ENCODE assay signal across 9 mouse cellular contexts in genomic region chr6:129236652-129237342, GRCm38 (mm10). TPM values are rescaled to one million over a fixed set of nuclear protein-coding genes. Genes with fewer than 3 reads are reported as not detected.
A peak's percentile ranks its signal among the peaks of the same experiment; 100 is the strongest.
DNase-seq lines count a peak whose midpoint lies in the region; ATAC-seq and TF ChIP-seq lines count a peak whose summit lies in the region.
"Had no signal": no experiment of that assay in that cellular context is flagged by ENCODE, and none has a peak within 500 bp of the region (broad histone marks: within the 10 kb centered on the region; RNA-seq: fewer than 3 reads in every experiment).

No protein-coding gene starts in this region.

- no peak for TF ChIP-seq CTCF in intestine, postnatal 0 days (IDR thresholded peaks at IDR 0.05; ENCODE audit: low read depth)
- no peak for TF ChIP-seq CTCF in hindbrain, postnatal 0 days (IDR thresholded peaks at IDR 0.05; ENCODE audit: low read depth)

- H3K36me3 ChIP-seq in intestine, postnatal 0 days (ENCODE audit: control insufficient read depth, insufficient read depth), result no peaks in the 10 kb centered on the region; the same call in 1 of the 2 replicates
- no peaks in the 10 kb centered on the region for H3K36me3 ChIP-seq in hindbrain, postnatal 0 days (ENCODE audit: insufficient read depth, low read length)

- peak overlapping the region; percentile 34; the same call in 1 of the 2 replicates for H3K9ac ChIP-seq in intestine, postnatal 0 days (ENCODE audit: low read depth, low read length)
- no peak overlapping the region for H3K9ac ChIP-seq in hindbrain, postnatal 0 days (replicated peaks; ENCODE audit: low read length)

- peak overlapping the region; percentile 69 for H3K4me3 ChIP-seq in intestine, postnatal 0 days (ENCODE audit: low read depth, low read length)
- no peak overlapping the region for H3K4me3 ChIP-seq in hindbrain, postnatal 0 days (ENCODE audit: low read length)

- peak overlapping the region; percentile 70 for H3K4me2 ChIP-seq in intestine, postnatal 0 days (replicated peaks; ENCODE audit: low read depth)
- no peak overlapping the region for H3K4me2 ChIP-seq in hindbrain, postnatal 0 days (ENCODE audit: low read depth, low read length)

- peak overlapping the region; percentile 88 for H3K27ac ChIP-seq in intestine, postnatal 0 days (ENCODE audit: low read depth, low read length)
- no peak overlapping the region for H3K27ac ChIP-seq in hindbrain, postnatal 0 days

- peaks cover 9% of the 10 kb centered on the region; the same call in 1 of the 2 replicates for H3K4me1 ChIP-seq in intestine, postnatal 0 days (replicated peaks; ENCODE audit: control insufficient read depth, insufficient read depth, low read length)
- no peaks in the 10 kb centered on the region for H3K4me1 ChIP-seq in hindbrain, postnatal 0 days (ENCODE audit: insufficient read depth, low read length)

- WGBS in intestine, postnatal 0 days, result 69% methylated on average over 2 of the region's 2 CpGs
- WGBS in hindbrain, postnatal 0 days, result 85% methylated on average over 2 of the region's 2 CpGs

- H3K9me3 ChIP-seq in intestine, postnatal 0 days (ENCODE audit: control insufficient read depth), result no peaks in the 10 kb centered on the region
- no peaks in the 10 kb centered on the region for H3K9me3 ChIP-seq in hindbrain, postnatal 0 days (ENCODE audit: low read length)

- DNase-seq in 3134 (ENCODE audit: extremely low read depth, insufficient read length, low spot score), result peak; percentile 33
- peak; percentile 81 for DNase-seq in lung, postnatal 36 days
- no peak for DNase-seq in frontal cortex, postnatal 14 days (ENCODE audit: low spot score in 2 of 2)
- no peak for DNase-seq in hindbrain, postnatal 0 days (ENCODE audit: low spot score)
- DNase-seq in layer of hippocampus, postnatal 36 days, result no peak
- no peak for DNase-seq in urinary bladder, postnatal 25 days (ENCODE audit: low spot score)

- no peaks in the 10 kb centered on the region for H3K27me3 ChIP-seq in intestine, postnatal 0 days (replicated peaks; ENCODE audit: control insufficient read depth, insufficient read depth, low read length)
- H3K27me3 ChIP-seq in hindbrain, postnatal 0 days (ENCODE audit: insufficient read depth, low read length), result no peaks in the 10 kb centered on the region

- ATAC-seq in CD4-positive, CD25-positive, alpha-beta regulatory T cell, adult 4 months, result peak; percentile 6
- no peak for ATAC-seq in intestine, postnatal 0 days
- ATAC-seq in hindbrain, postnatal 0 days, result no peak

RNA-seq across cellular contexts. Expression of gene Cd69, which starts 38.4 kb away (rescaled TPM):
- polyA plus RNA-seq in CD4-positive, CD25-positive, alpha-beta regulatory T cell, adult 4 months (2017; shearing (Covaris generic)), result 100 to 1,000 TPM; 220 to 231 TPM
- polyA plus RNA-seq in intestine, postnatal 0 days (2015; fragmentation: Nextera tagmentation; extraction: Ambion mirVana), result 0.12 and 0.16 TPM in 2 replicates
- total RNA-seq in hindbrain, postnatal 0 days (2014; rRNA removed), result not detected in 2 replicates
- not detected in 2 replicates for polyA plus RNA-seq in hindbrain, postnatal 0 days (2015; fragmentation: Nextera tagmentation; extraction: Ambion mirVana)
- total RNA-seq in layer of hippocampus, postnatal 36 days (2021), result not detected
- polyA plus RNA-seq: neural tube, embryonic 11.5 days had no signal

RNA-seq across cellular contexts. Expression of gene Clec2d, which starts 56.4 kb away (rescaled TPM):
- polyA plus RNA-seq in CD4-positive, CD25-positive, alpha-beta regulatory T cell, adult 4 months (2017; shearing (Covaris generic)), result 10 to 100 TPM in 1 of 2 experiments, 1 to 10 TPM in 1; 7.8 to 11.7 TPM
- polyA plus RNA-seq in intestine, postnatal 0 days (2015; fragmentation: Nextera tagmentation; extraction: Ambion mirVana), result 1.1 and 1.4 TPM in 2 replicates
- 10.0 and 10.5 TPM in 2 replicates for total RNA-seq in hindbrain, postnatal 0 days (2014; rRNA removed)
- polyA plus RNA-seq in hindbrain, postnatal 0 days (2015; fragmentation: Nextera tagmentation; extraction: Ambion mirVana), result 0.24 TPM in 1 of 2 replicates, not detected in the other
- 1 to 10 TPM; 5.7 to 9.8 TPM for total RNA-seq in layer of hippocampus, postnatal 36 days (2021)
- polyA plus RNA-seq: neural tube, embryonic 11.5 days had no signal

Comparison
In these comparisons a context has a peak if more than half of its experiments do, and no peak if none do; other contexts are left out.
1. DNase-seq: peak in 3134 (single experiment) and lung, postnatal 36 days (single experiment); none in frontal cortex, postnatal 14 days (0 of 2), hindbrain, postnatal 0 days (single experiment), layer of hippocampus, postnatal 36 days (0 of 2) and urinary bladder, postnatal 25 days (single experiment).
2. RNA of gene Cd69, which starts 38.4 kb away (polyA plus RNA-seq): 220 to 231 TPM in CD4-positive, CD25-positive, alpha-beta regulatory T cell, adult 4 months; 0.12 to 0.16 TPM in intestine, postnatal 0 days and not detected in hindbrain, postnatal 0 days; every median in the first group is over 100 times any median in the second.